Mouse (Mus musculus): ENCODE results near the gene Pla2g4e.

Pla2g4e gene

DNA sequence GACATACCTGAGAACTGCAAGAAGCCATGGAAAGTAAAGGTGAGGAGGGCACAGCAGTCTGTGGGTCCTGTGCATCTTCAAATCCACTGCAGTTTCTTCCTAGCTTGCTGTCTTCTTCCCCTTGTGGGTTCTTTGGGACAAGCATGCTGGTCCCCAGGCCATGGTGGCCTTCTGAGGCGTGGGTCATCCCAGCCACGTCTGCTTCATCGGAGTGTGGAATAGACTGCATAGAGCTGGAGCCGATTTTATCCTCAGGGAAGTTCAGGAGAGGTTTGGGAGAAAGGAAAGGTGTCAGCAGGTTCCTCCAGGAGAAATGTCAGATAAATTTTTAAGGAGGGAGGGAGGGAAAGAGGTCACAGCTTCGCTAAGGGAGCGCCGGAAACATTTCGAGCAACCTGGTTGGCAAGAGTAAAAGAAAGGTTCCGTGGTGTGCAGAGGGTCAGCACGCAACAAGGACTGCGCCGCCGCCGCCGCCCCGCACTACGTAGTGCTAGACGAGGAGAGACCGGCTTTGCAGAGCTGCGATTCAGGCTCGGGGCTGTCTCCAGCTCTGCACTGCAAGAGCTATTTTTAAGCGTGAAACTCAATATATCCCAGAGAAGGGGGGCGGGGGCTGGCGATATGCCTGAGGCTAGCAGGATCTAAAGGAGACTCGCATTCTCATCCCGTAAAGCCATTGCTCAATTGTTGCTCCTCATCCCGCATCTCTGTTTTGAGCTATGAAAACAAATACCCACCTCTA is at the start of gene Pla2g4e:
TSS of gene Pla2g4e (minus strand) at position 657 of the 742 bp plus-strand sequence.
- no peak for DNase-seq (ENCODE audit: extremely low read depth, insufficient read length, low spot score)

- no peak for DNase-seq (ENCODE audit: extremely low read depth, insufficient read length, low spot score)
Measured at GRCm38 (mm10) chr2:120291471-120292078, 46.4 kb upstream of the Pla2g4e start.

DNA sequence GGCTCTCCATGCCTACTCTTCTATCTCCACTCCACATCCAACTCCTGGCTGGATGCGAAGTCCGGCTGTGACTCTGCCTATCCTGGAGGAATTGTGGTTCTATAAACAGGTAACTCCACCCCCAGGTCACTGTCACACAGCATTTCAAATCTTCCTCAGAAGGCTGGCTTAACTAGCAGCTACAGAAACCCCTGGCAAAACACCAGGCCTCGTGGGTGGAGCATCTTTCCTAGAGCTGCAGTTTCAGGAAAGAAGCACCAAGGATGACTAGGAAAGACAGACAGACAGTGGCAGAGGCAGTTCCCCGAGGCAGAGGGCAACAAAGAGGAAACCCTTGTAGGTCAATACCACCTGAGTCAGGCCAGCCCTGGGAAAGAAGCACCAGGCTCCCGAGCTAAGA is 43.9 kb upstream of the Pla2g4e start, which contains the start of gene Pla2g4d:
TSS of gene Pla2g4d (minus strand) at position 203 of the 400 bp plus-strand sequence.
- no peak for DNase-seq (ENCODE audit: extremely low read depth, insufficient read length, low spot score)

GRCm38 (mm10) chr2:120288401-120288800 is 43.3 kb upstream of the Pla2g4e start:
- no peak for DNase-seq (ENCODE audit: extremely low read depth, insufficient read length, low spot score)

- no peak for DNase-seq (ENCODE audit: extremely low read depth, insufficient read length, low spot score)
Measured at GRCm38 (mm10) chr2:120285639-120286038, 40.5 kb upstream of the Pla2g4e start.

- DNase-seq (ENCODE audit: extremely low read depth, insufficient read length, low spot score) = no peak
Measured at GRCm38 (mm10) chr2:120284705-120285104, 39.6 kb upstream of the Pla2g4e start.

- no peak for DNase-seq (ENCODE audit: extremely low read depth, insufficient read length, low spot score)
Measured at GRCm38 (mm10) chr2:120284094-120284493, 39.0 kb upstream of the Pla2g4e start.

GRCm38 (mm10) chr2:120283550-120283949 is 38.4 kb upstream of the Pla2g4e start:
- DNase-seq (ENCODE audit: extremely low read depth, insufficient read length, low spot score) = no peak

DNA sequence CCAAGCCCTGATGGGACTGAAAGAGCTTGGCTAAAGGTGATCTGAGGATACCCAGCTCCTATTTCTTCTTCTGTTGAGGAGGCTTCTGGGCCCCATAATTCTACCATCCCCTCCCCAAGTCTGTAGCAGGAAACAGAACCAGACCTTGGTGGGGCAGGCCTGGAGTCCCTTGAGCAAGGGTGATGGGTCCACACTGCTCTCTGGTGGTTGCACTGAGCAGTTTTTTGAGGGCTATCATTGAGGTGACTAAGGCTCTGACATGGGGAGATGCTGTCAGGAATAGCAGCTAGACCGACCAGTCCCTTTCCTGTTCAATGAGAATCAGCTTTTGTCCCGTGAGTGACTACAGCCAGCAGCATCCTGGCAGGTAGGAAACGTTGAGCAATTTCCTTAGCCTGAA is 36.1 kb upstream of the Pla2g4e start:
- no peak for DNase-seq (ENCODE audit: extremely low read depth, insufficient read length, low spot score)

GRCm38 (mm10) chr2:120279961-120280360 is 34.8 kb upstream of the Pla2g4e start:
- no peak for DNase-seq (ENCODE audit: extremely low read depth, insufficient read length, low spot score)

DNA sequence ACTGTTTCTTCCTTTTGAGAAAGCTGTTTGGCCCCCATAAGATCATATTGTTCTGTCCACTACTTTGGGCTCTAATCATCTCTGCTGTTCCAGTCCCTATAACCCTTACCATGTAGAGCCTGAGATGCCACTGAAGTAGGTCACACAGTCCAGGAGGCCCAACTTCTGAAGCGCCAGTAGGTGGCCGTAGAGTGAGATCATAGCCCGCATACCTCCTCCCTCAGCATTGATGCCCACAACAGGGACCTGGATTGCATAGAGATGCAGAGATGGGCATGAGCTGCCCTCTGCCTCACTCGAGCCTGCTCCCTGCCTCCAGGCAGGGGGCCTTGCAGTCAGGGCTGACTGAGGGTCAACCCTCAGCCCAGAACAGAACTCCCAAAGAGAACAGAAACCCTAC is 31.8 kb upstream of the Pla2g4e start:
- no peak for DNase-seq (ENCODE audit: extremely low read depth, insufficient read length, low spot score)

GRCm38 (mm10) chr2:120268635-120269034 is 23.5 kb upstream of the Pla2g4e start:
- DNase-seq (ENCODE audit: extremely low read depth, insufficient read length, low spot score) = no peak

DNA sequence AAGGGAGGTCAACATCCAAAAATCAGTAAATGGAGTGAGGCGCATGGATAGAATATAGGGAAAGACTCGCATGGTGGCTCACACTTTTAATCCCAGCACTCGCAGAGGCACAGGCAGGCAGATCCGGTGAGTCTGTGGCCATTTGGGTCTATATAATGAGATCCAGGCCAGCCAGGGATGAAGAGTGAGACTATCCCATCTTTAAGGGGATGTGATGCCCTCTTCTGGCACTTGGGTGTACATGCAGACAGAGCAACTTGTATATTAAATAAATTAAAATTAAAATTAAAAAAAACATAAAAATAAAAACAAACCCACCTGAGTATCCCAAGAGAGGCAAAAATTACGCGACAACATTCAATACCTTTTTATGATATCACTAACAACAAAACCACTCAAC is 20.4 kb upstream of the Pla2g4e start:
- DNase-seq (ENCODE audit: extremely low read depth, insufficient read length, low spot score) = no peak

DNA sequence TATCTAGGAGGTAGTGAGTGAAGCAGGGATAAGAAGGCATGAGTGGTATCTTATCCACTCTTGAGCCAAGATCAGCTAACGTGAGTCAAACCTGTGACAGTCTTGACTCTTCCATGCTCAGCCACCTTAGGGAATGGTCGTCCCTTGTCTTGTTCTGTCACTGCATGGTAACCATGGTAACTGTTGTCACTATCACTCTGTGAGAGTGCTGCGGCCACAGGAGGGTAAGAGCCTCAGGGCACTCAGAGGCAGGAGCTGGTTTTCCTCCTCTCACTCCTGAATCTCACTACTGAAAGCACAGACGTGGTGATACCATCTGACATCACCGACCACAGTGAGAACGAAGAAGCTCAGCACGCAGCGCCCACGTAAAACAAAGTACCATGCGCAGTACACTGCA is 19.7 kb upstream of the Pla2g4e start:
- no peak for DNase-seq (ENCODE audit: extremely low read depth, insufficient read length, low spot score)

DNA sequence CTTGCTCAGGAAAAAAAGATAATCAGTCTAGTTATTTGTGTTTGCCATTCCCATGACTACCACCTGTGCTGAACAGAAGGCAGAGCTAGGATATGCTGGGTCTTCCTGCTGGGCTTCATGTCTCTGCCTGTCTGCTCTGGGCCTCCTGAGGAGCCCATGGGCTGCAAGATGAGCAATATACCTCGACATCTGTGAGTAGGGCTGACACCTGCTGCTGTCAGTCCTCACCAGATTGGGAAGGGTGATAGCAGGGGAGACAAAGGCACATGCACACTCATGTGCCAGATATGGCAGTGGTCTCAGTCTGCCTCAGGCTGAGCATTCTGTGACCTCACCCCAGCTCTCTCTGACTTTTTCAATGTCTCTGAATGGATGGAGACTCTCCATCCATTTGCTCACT is 17.7 kb upstream of the Pla2g4e start:
- DNase-seq (ENCODE audit: extremely low read depth, insufficient read length, low spot score) = no peak

DNA sequence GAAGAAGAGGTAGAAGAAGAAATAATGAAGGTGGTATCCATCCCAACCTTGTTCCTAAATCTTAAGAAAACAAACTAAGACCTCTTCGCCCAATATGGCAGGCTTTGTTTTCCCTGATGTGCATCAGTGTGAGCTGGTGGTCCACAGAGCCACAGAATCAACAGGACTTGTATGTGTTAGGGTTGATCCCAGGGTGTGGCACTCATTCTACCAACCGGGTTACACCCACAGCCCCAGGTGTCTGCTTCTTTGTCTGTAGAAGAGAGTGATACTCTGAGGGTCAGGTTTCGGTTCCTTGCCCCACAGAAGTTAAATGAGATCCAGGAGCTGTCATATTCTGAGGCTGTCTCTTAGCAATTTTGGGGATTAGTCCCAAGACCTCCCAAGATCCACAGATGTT is 16.2 kb upstream of the Pla2g4e start:
- no peak for DNase-seq (ENCODE audit: extremely low read depth, insufficient read length, low spot score)

- DNase-seq (ENCODE audit: extremely low read depth, insufficient read length, low spot score) = no peak
Measured at GRCm38 (mm10) chr2:120256259-120256658, 11.1 kb upstream of the Pla2g4e start.

DNA sequence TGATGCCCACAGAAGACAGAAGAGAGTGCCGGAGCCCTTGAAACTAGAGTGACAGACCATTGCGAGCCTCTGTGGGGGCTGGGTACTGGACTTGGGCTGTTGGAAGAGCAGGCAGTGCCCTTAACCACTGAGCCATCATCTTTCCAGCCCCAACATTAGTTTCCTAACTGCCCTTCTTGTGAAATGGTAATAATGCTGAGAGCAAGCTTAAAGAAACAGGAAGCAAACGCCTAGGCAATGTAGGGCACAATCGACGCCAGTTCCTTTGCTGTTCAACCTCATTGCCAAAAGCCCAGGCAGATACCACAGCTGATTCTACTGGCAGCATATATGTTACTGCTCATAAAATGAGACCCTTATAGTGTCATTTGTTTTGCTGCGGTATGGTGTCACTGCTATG is 7.5 kb upstream of the Pla2g4e start:
- no peak for DNase-seq (ENCODE audit: extremely low read depth, insufficient read length, low spot score)

GRCm38 (mm10) chr2:120245421-120246016 is 384 bp upstream of the Pla2g4e start:
- no peak for DNase-seq (ENCODE audit: extremely low read depth, insufficient read length, low spot score)

DNA sequence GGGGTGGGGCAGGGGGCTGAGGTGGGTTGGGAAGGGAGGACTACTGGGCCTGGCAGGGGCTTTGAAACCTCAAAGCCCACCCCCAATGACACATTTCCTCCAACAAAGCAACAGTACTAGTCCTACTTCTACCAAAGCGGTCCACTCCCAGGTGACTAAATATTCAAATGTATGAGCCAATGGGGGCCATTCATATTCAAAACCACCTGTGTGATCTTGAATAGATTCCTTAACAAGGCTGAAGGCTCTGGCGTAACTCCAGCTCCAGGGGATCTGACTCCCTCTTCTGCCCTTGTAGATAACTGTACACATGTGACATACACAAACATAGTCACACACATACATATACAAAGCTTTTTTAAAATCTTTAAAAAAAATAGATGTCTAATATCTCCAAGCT is 1.1 kb downstream of the Pla2g4e start:
- no peak for DNase-seq (ENCODE audit: extremely low read depth, insufficient read length, low spot score)

DNA sequence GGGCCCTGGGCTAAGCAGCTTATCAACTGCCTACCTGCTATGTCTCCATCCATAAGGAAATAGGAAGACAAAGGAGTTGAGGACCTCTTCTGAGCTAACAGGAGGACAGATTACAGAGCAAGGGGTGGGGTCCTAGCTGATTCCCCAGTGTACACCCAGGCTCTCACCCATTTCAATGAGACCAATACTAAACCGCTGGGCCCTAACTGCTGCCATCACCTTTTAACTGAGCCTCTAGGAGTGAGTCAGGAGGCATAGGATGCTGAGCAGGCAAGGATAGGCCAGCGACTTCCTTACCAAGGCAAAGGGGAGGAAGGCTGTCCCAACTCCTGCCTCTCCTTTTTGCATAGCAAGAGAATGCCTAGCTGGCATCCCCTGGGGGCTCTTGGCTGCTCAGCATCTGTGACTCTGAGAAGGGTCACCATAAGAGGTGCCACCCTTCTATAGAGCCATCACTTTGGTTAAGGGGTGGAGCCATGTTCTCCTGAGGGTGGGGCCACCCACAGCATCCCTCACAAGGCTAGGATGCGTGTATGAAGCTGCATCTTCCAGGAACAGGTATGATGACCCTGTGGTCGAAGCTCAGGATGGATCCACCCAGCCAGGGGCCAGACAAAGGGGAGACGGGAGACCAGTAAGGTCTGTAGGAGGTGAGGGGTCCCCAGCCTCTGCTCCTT is 2.2 kb downstream of the Pla2g4e start:
- no peak for DNase-seq (ENCODE audit: extremely low read depth, insufficient read length, low spot score)

Measured in 3134 (cell line).